Mouse (Mus musculus) left cerebral cortex, postnatal 14 days (tissue): ENCODE measurements at regions not wholly inside any gene's neighbourhood (a gene's known extent, or its start where the extent isn't known, plus 50 kb on each side); places are given as distances from the start of the nearest gene placed in this dataset.

Experiments
- DNase-seq, 2 experiments: peaks; one replicate each; pipeline ENCODE4 v3.0.0; 2021 to 2022; ENCODE audit warnings: low spot score in 2 of 2, mixed read lengths in 1 of 2
- intact Hi-C: fragments of 180-260 bp; cut with DNase I; formaldehyde crosslinking; loops from one replicate; pipeline ENCODE4 v1.15.1; 2025

DNA sequence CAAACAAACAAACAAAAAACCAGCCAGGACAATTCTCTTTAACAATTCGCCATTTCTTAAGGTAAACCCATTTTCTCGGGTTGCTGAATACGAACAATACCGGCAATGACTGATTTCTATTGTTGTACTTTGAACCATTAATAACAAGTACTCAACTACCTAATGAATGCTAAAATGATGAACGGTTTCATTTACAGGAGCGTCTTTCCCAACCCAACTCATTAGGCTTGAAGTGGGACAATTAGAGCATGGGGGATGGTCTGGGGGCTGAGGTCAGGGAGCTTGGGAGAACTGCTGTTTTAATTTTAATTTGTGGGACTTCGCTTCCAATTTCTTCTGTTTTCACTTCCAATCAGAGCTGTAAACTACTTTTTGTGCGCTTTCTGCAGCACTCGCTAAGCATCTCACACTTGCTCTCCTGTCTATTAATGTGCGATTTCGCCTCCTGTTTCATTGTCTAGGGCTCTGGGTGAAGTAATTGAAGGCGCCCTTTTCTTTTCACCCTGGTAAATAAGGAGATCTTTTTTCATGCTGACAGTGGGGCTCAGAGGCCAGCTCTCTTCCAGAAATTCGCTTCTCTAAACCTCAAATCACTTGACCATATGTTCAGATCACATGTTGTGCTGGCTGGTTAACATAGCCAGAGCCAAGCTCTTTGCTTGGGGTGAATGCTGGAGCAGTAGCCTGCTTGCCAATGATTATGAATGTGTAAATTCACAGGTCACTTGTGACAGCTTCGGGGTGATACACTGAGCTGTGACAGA, 77.7 kb upstream of the Gas2 start:
- intact Hi-C loops, result no loop called here
- DNase-seq, result no peak

DNA sequence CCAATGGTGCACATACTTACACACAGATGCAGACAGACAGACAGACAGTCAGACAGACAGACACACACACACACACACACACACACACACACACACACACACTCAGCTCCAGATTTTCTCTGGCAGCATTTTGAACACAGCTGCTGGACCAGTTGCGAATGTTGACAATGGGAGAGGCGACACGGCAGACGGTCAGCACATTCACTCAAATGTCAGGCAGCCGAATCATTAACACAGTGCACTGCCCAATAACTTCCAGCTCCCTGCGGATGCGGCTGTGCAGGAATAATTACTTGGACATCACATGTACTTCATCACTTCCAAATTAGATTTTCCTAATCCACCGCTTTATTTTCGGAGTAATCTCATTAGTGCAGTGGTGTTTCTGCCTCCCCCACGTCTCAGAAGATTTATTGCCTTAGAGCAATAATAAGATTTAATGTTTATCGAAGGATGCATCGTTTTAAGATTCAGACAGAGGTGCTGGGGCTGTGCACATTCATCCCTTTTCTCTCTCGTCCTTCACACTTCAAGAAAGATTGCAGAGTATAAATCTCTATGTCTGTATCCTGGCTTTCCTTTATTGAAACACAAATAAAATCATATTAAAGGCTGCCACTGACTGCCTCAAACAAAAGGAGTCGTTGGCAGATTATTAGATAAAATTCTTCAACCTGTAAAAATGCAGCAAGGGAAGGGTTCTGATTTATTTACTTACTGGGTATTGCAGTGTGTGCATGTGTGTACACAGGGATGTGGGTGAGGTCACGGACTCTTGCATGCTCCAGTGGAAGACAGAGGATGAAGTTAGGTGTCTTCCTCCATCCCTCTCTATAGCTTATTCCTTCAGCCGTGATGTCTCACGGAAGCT, 70.9 kb upstream of the Gas2 start:
- intact Hi-C loops, result no loop called here

DNA sequence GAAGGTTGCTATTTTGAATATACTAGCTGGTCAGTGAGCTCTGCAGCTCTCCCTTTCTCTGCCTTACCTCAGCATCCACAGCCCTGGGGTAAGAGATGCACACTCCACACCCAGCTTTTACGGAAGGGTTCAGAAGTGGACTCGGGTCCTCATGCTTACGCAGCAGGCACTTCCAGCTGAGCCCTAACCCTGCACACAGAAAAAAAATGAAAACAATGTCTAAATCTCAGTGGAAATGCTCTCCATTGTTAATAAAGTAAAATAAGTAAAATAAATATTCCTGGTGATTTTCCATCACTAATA, 70.3 kb upstream of the Gas2 start:
- intact Hi-C loops, result no loop called here
- no peak for DNase-seq

More for the DNA sequence above, 70.9 kb upstream of the Gas2 start:
- no peak for DNase-seq
